Mouse (Mus musculus) G1E-ER4 (cell line): ENCODE measurements around the gene Hist2h2ac. TPM values are rescaled to one million over a fixed set of nuclear protein-coding genes. Genes with fewer than 3 reads are reported as not detected.

Experiments
- GATA1 ChIP-seq: IDR thresholded peaks from one replicate; pipeline ENCODE4 v1.8.0; 2012; ENCODE audit warnings: low read length, inconsistent platforms
- polyA plus RNA-seq: library from polyadenylated mRNA; stranded (reverse); fragments of >175 nt; gene quantifications from 2 replicates; pipeline ENCODE4 v1.2.3, GENCODE M21; 2012

The Hist2h2ac gene
- polyA plus RNA-seq, 1 experiment, result 6.5 TPM

DNA sequence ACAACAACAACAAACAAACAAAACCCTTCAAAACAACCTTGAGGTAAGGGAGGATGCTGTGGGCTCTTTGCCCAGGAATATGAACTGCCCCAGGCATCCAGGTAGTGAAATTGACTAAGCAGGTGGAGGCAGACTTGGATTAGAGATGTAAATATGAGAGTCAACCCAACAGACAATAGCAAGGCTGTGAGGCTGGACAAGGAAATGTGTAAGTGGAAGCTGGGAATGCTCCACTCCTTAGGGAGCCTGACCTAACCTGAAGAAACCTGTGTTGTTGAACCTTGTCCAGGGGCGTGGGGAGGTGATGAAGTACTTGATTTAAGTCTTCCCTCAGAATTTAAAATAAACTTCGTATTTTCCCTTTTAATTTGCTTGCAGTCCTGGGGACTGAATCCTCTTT is 41.8 kb downstream of the Hist2h2ac start:
- TF ChIP-seq GATA1, result no peak

- TF ChIP-seq GATA1, result no peak
Observed at GRCm38 (mm10) chr3:96178427-96178826, 42.3 kb downstream of the Hist2h2ac start.

GRCm38 (mm10) chr3:96175251-96175650 is 45.4 kb downstream of the Hist2h2ac start:
- TF ChIP-seq GATA1, result no peak

DNA sequence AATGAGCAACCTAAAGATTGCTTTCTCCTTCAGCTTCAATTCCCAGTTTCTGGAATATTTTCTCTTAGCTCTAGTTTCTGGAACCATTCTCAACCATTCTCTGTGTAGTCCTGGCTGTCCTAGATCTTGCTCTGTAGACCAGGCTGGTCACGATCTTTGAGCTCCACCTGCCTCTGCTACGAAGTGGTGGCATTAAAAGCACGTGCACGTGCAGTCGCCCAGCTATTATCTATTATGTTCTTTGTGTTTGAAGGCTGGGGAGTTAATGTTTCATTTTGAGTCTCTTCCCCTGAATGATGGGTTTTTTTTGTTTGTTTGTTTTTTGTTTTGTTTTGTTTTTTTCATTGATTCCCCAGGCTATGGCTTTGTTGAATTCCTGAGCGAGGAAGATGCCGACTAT is 47.5 kb downstream of the Hist2h2ac start:
- TF ChIP-seq GATA1, result no peak

- TF ChIP-seq GATA1, result no peak
Observed at GRCm38 (mm10) chr3:96172197-96173178, 48.2 kb downstream of the Hist2h2ac start, which contains the start of gene Sf3b4. Gene Sf3b4 (plus strand): TSS chr3:96172332.

DNA sequence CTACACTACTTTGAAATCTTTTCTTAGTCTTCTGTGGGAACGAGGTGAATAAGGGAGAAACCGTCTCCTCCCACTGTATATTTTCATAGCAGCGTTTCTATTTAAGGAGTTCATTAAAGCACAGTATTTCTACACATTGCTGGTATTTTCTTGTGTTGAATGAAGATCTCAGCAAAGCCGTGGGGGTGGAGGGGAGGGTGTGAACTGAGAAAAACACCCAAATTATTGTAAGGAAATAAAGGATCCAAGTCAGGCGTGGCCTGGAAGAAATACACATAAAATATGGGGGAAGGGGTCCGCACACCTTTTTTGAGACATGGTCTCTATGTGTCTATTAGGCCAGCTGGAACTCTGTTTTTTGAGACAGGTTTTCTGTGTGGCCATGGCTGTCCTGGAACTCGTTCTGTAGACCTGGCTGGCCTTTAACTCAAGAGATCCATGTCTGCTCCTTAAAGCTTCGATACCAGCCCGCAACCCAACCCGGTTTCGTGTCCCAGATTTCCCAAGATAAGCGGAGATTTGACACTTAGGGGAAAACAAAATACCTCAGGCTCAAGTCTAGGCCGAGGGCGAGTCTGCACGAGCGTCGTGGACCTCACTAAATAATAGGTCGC is 49.0 kb downstream of the Hist2h2ac start:
- no peak for TF ChIP-seq GATA1

GRCm38 (mm10) chr3:96170976-96171545 is 49.6 kb downstream of the Hist2h2ac start:
- TF ChIP-seq GATA1, result no peak

Other genes starting within 250 kb of the Hist2h2ac start
- 7.2 and 7.7 TPM in 2 replicates for gene Plekho1, start 224.9 kb downstream of the Hist2h2ac start, polyA plus RNA-seq
- gene Vps45, start 162.4 kb downstream of the Hist2h2ac start, polyA plus RNA-seq, result 5.6 and 5.8 TPM in 2 replicates
- 10.4 and 11.5 TPM in 2 replicates for gene Otud7b, start 116.4 kb downstream of the Hist2h2ac start, polyA plus RNA-seq
- gene Mtmr11, start 58.9 kb downstream of the Hist2h2ac start, polyA plus RNA-seq, result not detected in 2 replicates
- 1,005 and 1,197 TPM in 2 replicates for gene Sf3b4, start 48.5 kb downstream of the Hist2h2ac start, polyA plus RNA-seq
- gene Sv2a, start 39.7 kb downstream of the Hist2h2ac start, polyA plus RNA-seq, result 0.15 and 0.28 TPM in 2 replicates
- gene Bola1, start 1.2 kb downstream of the Hist2h2ac start, polyA plus RNA-seq, result 159 and 228 TPM in 2 replicates
- gene Hist2h2ab, start 1.0 kb downstream of the Hist2h2ac start, polyA plus RNA-seq, result 0.44 and 0.69 TPM in 2 replicates
- 0.13 and 0.21 TPM in 2 replicates for gene Hist2h2be, start 239 bp upstream of the Hist2h2ac start, polyA plus RNA-seq
- gene Hist2h3c2, start 18.2 kb upstream of the Hist2h2ac start, polyA plus RNA-seq, result 45.1 and 54.3 TPM in 2 replicates
- gene Hist2h2aa2, start 19.4 kb upstream of the Hist2h2ac start, polyA plus RNA-seq, result 48.7 and 66.2 TPM in 2 replicates
- gene Hist2h2aa1, start 24.6 kb upstream of the Hist2h2ac start, polyA plus RNA-seq, result 3.6 and 5.8 TPM in 2 replicates
- gene Hist2h3c1, start 25.8 kb upstream of the Hist2h2ac start, polyA plus RNA-seq, result not detected in 2 replicates
- 2.2 and 2.7 TPM in 2 replicates for gene Hist2h4, start 42.4 kb upstream of the Hist2h2ac start, polyA plus RNA-seq
- gene Hist2h3b, start 47.8 kb upstream of the Hist2h2ac start, polyA plus RNA-seq, result 32.0 and 50.2 TPM in 2 replicates
- 0.37 and 1.5 TPM in 2 replicates for gene Hist2h2bb, start 48.9 kb upstream of the Hist2h2ac start, polyA plus RNA-seq
- gene Fcgr1, start 73.1 kb upstream of the Hist2h2ac start, polyA plus RNA-seq, result not detected in 2 replicates
- gene BC107364, start 231.4 kb upstream of the Hist2h2ac start, polyA plus RNA-seq, result not detected in 2 replicates